Mouse (Mus musculus) lung, postnatal 0 days (tissue): ENCODE measurements around the gene Pdlim7.

Source experiments
- CTCF ChIP-seq: IDR thresholded peaks from 2 replicates; pipeline ENCODE4 v1.5.1; 2016; ENCODE audit warnings: antibody characterized with exemption, mild to moderate bottlenecking
- EP300 ChIP-seq: IDR thresholded peaks from 2 replicates; pipeline ENCODE4 v1.6.1; 2016; ENCODE audit warnings: antibody characterized with exemption, mild to moderate bottlenecking, control low read depth

DNA sequence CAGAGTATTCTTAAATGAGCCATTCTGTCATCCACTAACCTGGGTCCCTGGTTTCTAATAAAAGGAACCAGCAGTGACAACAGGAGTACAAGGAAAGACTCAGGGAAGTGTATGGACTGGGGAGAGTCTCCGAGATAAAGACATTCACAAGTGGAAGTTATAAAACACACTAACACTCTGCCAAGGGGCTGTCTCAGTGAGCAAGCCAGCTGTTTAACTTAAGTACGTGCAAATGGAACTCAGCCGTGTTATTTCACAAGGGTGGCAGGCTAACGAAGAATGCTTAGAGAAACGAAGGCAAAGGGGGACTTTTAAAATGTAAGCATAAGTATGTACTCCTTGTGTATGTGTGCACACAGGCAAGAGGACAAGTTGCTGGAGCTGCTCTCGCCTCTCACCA, 44.0 kb upstream of the Pdlim7 start:
- TF ChIP-seq CTCF (no peak), EP300 (no peak)
